Mouse (Mus musculus) embryonic stem cell, embryonic (primary cell): Measurements from ENCODE around the gene Txndc11.

ENCODE experiments used
- CTCF ChIA-PET, 4 experiments: fragments of 300-600 bp in 2 of 4; fragments of 350-600 bp in 2 of 4; sonication (Branson Sonifier 250); formaldehyde crosslinking; loops; one replicate each; lab custom pipeline; 2022; ENCODE audit warnings: inconsistent platforms in 2 of 4; lab: Charles Lee
- POLR2A ChIA-PET, 4 experiments: fragments of 300-600 bp in 2 of 4; fragments of 350-600 bp in 2 of 4; sonication (Branson Sonifier 250); formaldehyde crosslinking; loops; one replicate each; lab custom pipeline; 2022; ENCODE audit warnings: antibody characterized with exemption in 4 of 4, inconsistent platforms in 1 of 4; lab: Charles Lee

Txndc11 gene

GRCm38 (mm10) chr16:11062794-11063721 is 71.4 kb downstream of the Txndc11 start:
- CTCF ChIA-PET: interaction anchor here in 3 of 4 experiments (0.6 to 1.0 kb wide), 3 partner anchors 29 to 173 kb away, joined by 3 to 10 read pairs (median 5); no protein-coding TSS in a partner anchor
- POLR2A ChIA-PET: interaction anchor here in 2 of 4 experiments (1.2 to 3.7 kb wide), 3 partner anchors 9 to 140 kb away, joined by 3 to 24 read pairs (median 5); partner anchors contain the start of gene Rsl1d1 (in 1 of the 2)

GRCm38 (mm10) chr16:11060645-11061044 is 73.8 kb downstream of the Txndc11 start, which contains the start of gene Snn:
Gene Snn, plus strand, starts transcription at chr16:11060945.
- ChIA-PET CTCF (interaction anchor here in 2 of 4 experiments (0.6 to 0.9 kb wide), 4 partner anchors 14 to 237 kb away, joined by 3 to 4 read pairs (median 3); no protein-coding TSS in a partner anchor), POLR2A (interaction anchor here in 3 of 4 experiments (0.6 to 3.7 kb wide), 6 partner anchors 9 to 68 kb away, joined by 3 to 24 read pairs (median 3); no protein-coding TSS in a partner anchor)

GRCm38 (mm10) chr16:11055916-11056315 is 78.5 kb downstream of the Txndc11 start:
- POLR2A ChIA-PET: interaction anchor here in 3 of 4 experiments (1.2 to 2.3 kb wide), 5 partner anchors 9 to 15 kb away, joined by 3 to 17 read pairs (median 5); partner anchors contain the start of gene Litaf (in 1 of the 3)
- CTCF ChIA-PET: interaction anchor here in 2 of 4 experiments (1.0 to 1.6 kb wide), 5 partner anchors 9 to 177 kb away, joined by 3 to 5 read pairs (median 4); no protein-coding TSS in a partner anchor

GRCm38 (mm10) chr16:11054871-11055270 is 79.6 kb downstream of the Txndc11 start:
- POLR2A ChIA-PET: interaction anchor here (0.5 to 2.3 kb wide), 12 partner anchors 8 to 335 kb away, joined by 3 to 17 read pairs (median 4); partner anchors contain the start of genes Litaf (in 1 of the 4) and Zc3h7a (in 1 of the 4)

GRCm38 (mm10) chr16:11054409-11054808 is 80.0 kb downstream of the Txndc11 start:
- POLR2A ChIA-PET: interaction anchor here in 3 of 4 experiments (0.5 to 1.2 kb wide), 4 partner anchors 10 to 188 kb away, joined by 3 to 5 read pairs (median 4); partner anchors contain the start of gene Litaf (in 1 of the 3)
- CTCF ChIA-PET: no interaction called here

More at GRCm38 (mm10) chr16:11054871-11055270, 79.6 kb downstream of the Txndc11 start:
- CTCF ChIA-PET: interaction anchor here in 2 of 4 experiments (0.5 to 1.6 kb wide), 6 partner anchors 8 to 176 kb away, joined by 3 to 5 read pairs (median 3); no protein-coding TSS in a partner anchor

GRCm38 (mm10) chr16:11051134-11051533 is 83.3 kb downstream of the Txndc11 start:
- ChIA-PET CTCF (interaction anchor here in 3 of 4 experiments (1.5 to 3.0 kb wide), 4 partner anchors 15 to 17 kb away, joined by 3 to 8 read pairs (median 7); no protein-coding TSS in a partner anchor), POLR2A (interaction anchor here in 3 of 4 experiments (0.8 to 3.1 kb wide), 13 partner anchors 10 to 309 kb away, joined by 3 to 12 read pairs (median 3); partner anchors contain the start of genes Snn (in 2 of the 3), Litaf (in 1 of the 3) and Snx29 (in 1 of the 3))

- CTCF ChIA-PET: interaction anchor here in 3 of 4 experiments (0.7 to 3.0 kb wide), 6 partner anchors 14 to 175 kb away, joined by 3 to 8 read pairs (median 5); no protein-coding TSS in a partner anchor
- POLR2A ChIA-PET: interaction anchor here in 2 of 4 experiments (1.1 kb wide), 2 partner anchors 11 to 24 kb away, joined by 3 read pairs; partner anchors contain the start of gene Snn (in 1 of the 2)
Observed at GRCm38 (mm10) chr16:11050226-11050625, 84.2 kb downstream of the Txndc11 start.

GRCm38 (mm10) chr16:11047130-11047529 is 87.3 kb downstream of the Txndc11 start:
- POLR2A ChIA-PET: interaction anchor here (0.5 to 1.9 kb wide), 8 partner anchors 8 to 146 kb away, joined by 3 to 5 read pairs (median 3); partner anchors contain the start of gene Litaf (in 1 of the 4)

GRCm38 (mm10) chr16:11046437-11046836 is 88.0 kb downstream of the Txndc11 start:
- POLR2A ChIA-PET: interaction anchor here (0.7 to 1.9 kb wide), 11 partner anchors 9 to 422 kb away, joined by 3 to 6 read pairs (median 4); partner anchors contain the start of gene Litaf (in 1 of the 4)
- CTCF ChIA-PET: interaction anchor here (0.7 to 1.8 kb wide), 9 partner anchors 9 to 877 kb away, joined by 3 to 7 read pairs (median 3); partner anchors contain the start of gene Snn (in 1 of the 4)

More at GRCm38 (mm10) chr16:11047130-11047529, 87.3 kb downstream of the Txndc11 start:
- CTCF ChIA-PET: interaction anchor here in 2 of 4 experiments (1.4 to 1.8 kb wide), 4 partner anchors 8 to 12 kb away, joined by 3 to 7 read pairs (median 4); no protein-coding TSS in a partner anchor

- ChIA-PET CTCF (interaction anchor here in 3 of 4 experiments (0.8 to 1.9 kb wide), 3 partner anchors 8 to 15 kb away, joined by 4 to 7 read pairs (median 4); no protein-coding TSS in a partner anchor), POLR2A (interaction anchor here in 2 of 4 experiments (0.6 to 1.1 kb wide), 3 partner anchors 22 to 50 kb away, joined by 3 read pairs; partner anchors contain the start of gene Litaf (in 1 of the 2))
Observed at GRCm38 (mm10) chr16:11043239-11043638, 91.2 kb downstream of the Txndc11 start.

- POLR2A ChIA-PET: interaction anchor here in 3 of 4 experiments (0.8 to 1.4 kb wide), 4 partner anchors 10 to 377 kb away, joined by 3 to 4 read pairs (median 3); no protein-coding TSS in a partner anchor
- CTCF ChIA-PET: interaction anchor here in 2 of 4 experiments (0.7 to 1.5 kb wide), 2 partner anchors 15 to 25 kb away, joined by 3 read pairs; no protein-coding TSS in a partner anchor
Observed at GRCm38 (mm10) chr16:11040603-11041002, 93.8 kb downstream of the Txndc11 start.

GRCm38 (mm10) chr16:11035790-11036431 is 98.5 kb downstream of the Txndc11 start:
- CTCF ChIA-PET: interaction anchor here (0.5 to 4.7 kb wide), 67 partner anchors 9 to 378 kb away, joined by 3 to 88 read pairs (median 4); partner anchors contain the start of genes Litaf (in 1 of the 4) and Zc3h7a (in 1 of the 4)
- POLR2A ChIA-PET: interaction anchor here in 3 of 4 experiments (0.7 to 3.7 kb wide), 22 partner anchors 10 to 607 kb away, joined by 3 to 22 read pairs (median 4); partner anchors contain the start of genes Litaf (in 1 of the 3), Snx29 (in 1 of the 3) and Zc3h7a (in 1 of the 3)

GRCm38 (mm10) chr16:11035273-11035672 is 99.2 kb downstream of the Txndc11 start:
- ChIA-PET POLR2A (interaction anchor here in 3 of 4 experiments (0.9 to 3.7 kb wide), 15 partner anchors 12 to 287 kb away, joined by 3 to 22 read pairs (median 5); partner anchors contain the start of gene Snx29 (in 1 of the 3)), CTCF (interaction anchor here (0.5 to 4.7 kb wide), 59 partner anchors 8 to 379 kb away, joined by 3 to 88 read pairs (median 7); partner anchors contain the start of gene Litaf (in 2 of the 4))

GRCm38 (mm10) chr16:11034193-11034803 is 100.2 kb downstream of the Txndc11 start:
- ChIA-PET POLR2A (interaction anchor here in 3 of 4 experiments (0.6 to 3.7 kb wide), 31 partner anchors 11 to 288 kb away, joined by 3 to 22 read pairs (median 3); partner anchors contain the start of genes Litaf (in 1 of the 3) and Snx29 (in 1 of the 3)), CTCF (interaction anchor here (0.5 to 4.7 kb wide), 151 partner anchors 9 to 1833 kb away, joined by 3 to 88 read pairs (median 4); partner anchors contain the start of genes Litaf (in 2 of the 4), Nubp1 (in 1 of the 4) and Zc3h7a (in 1 of the 4))

GRCm38 (mm10) chr16:11031320-11031719 is 103.1 kb downstream of the Txndc11 start:
- ChIA-PET CTCF (interaction anchor here in 3 of 4 experiments (0.6 to 1.5 kb wide), 10 partner anchors 13 to 334 kb away, joined by 3 to 7 read pairs (median 3); no protein-coding TSS in a partner anchor), POLR2A (interaction anchor here (0.6 to 1.9 kb wide), 8 partner anchors 10 to 156 kb away, joined by 3 to 7 read pairs (median 4); no protein-coding TSS in a partner anchor)
